Mouse (Mus musculus): ENCODE results near the gene Xrra1. TPM values are rescaled to one million over a fixed set of nuclear protein-coding genes. Genes with fewer than 3 reads are reported as not detected.

Gene Xrra1
- polyA plus RNA-seq, 2 experiments = 0.20 to 0.25 TPM

- ATAC-seq (ENCODE audit: low FRiP score, low read depth) (no peak), DNase-seq (ENCODE audit: low spot score) (no peak)
- WGBS = 78% methylated on average over 1 of the region's 1 CpGs
- Histone ChIP-seq H3K4me3 (replicated peaks; ENCODE audit: low read length) (no peak overlapping the region), H3K27me3 (ENCODE audit: control insufficient read depth, insufficient read depth, low read length) (no peaks in the 10 kb centered on the region), H3K27ac (replicated peaks; ENCODE audit: low read depth, low read length) (no peak overlapping the region), H3K9ac (ENCODE audit: low read depth, low read length, severe bottlenecking) (no peak overlapping the region), H3K36me3 (ENCODE audit: control insufficient read depth, insufficient read depth, low read length) (peaks cover 51% of the 10 kb centered on the region), H3K9me3 (ENCODE audit: control insufficient read depth, low read length) (no peaks in the 10 kb centered on the region), H3K4me2 (replicated peaks; ENCODE audit: low read depth, low read length, severe bottlenecking) (no peak overlapping the region), H3K4me1 (ENCODE audit: control insufficient read depth, insufficient read depth, low read length) (no peaks in the 10 kb centered on the region)
- TF ChIP-seq POLR2A (IDR thresholded peaks at IDR 0.05; ENCODE audit: borderline replicate concordance, extremely low read depth, insufficient read depth, insufficient read length) = no peak
These were observed 7.8 kb upstream of the Xrra1 start for GRCm38 (mm10) chr7:99851121-99851520.

GRCm38 (mm10) chr7:99851618-99852017 is 7.3 kb upstream of the Xrra1 start:
- no peak for DNase-seq (ENCODE audit: low spot score)
- 87% methylated on average over 6 of the region's 6 CpGs for WGBS
- Histone ChIP-seq H3K27me3 (ENCODE audit: control insufficient read depth, insufficient read depth, low read length) (no peaks in the 10 kb centered on the region), H3K4me1 (ENCODE audit: control insufficient read depth, insufficient read depth, low read length) (peaks cover 4% of the 10 kb centered on the region), H3K9me3 (ENCODE audit: control insufficient read depth, low read length) (no peaks in the 10 kb centered on the region), H3K9ac (ENCODE audit: low read depth, low read length, severe bottlenecking) (no peak overlapping the region), H3K4me3 (replicated peaks; ENCODE audit: low read length) (no peak overlapping the region), H3K4me2 (replicated peaks; ENCODE audit: low read depth, low read length, severe bottlenecking) (no peak overlapping the region), H3K27ac (replicated peaks; ENCODE audit: low read depth, low read length) (no peak overlapping the region), H3K36me3 (ENCODE audit: control insufficient read depth, insufficient read depth, low read length) (peaks cover 51% of the 10 kb centered on the region)
- ATAC-seq (ENCODE audit: low FRiP score, low read depth) = no peak
- TF ChIP-seq POLR2A (IDR thresholded peaks at IDR 0.05; ENCODE audit: borderline replicate concordance, extremely low read depth, insufficient read depth, insufficient read length) = no peak

- 84% methylated on average over 7 of the region's 7 CpGs for WGBS
- peaks cover 13% of the 10 kb centered on the region for H3K4me1 ChIP-seq (ENCODE audit: control insufficient read depth, insufficient read depth, low read length)
These were observed 5.6 kb upstream of the Xrra1 start for GRCm38 (mm10) chr7:99853350-99853749.

GRCm38 (mm10) chr7:99854311-99854710 is 4.6 kb upstream of the Xrra1 start:
- no peak for ATAC-seq (ENCODE audit: low FRiP score, low read depth)
- H3K9ac ChIP-seq (ENCODE audit: low read depth, low read length, severe bottlenecking) = no peak overlapping the region
- no peak for TF ChIP-seq POLR2A (IDR thresholded peaks at IDR 0.05; ENCODE audit: borderline replicate concordance, extremely low read depth, insufficient read depth, insufficient read length)
- no peaks in the 10 kb centered on the region for H3K9me3 ChIP-seq (ENCODE audit: control insufficient read depth, low read length)
- DNase-seq (ENCODE audit: low spot score) = no peak
- H3K4me3 ChIP-seq (replicated peaks; ENCODE audit: low read length) = no peak overlapping the region
- H3K4me1 ChIP-seq (ENCODE audit: control insufficient read depth, insufficient read depth, low read length) = peaks cover 13% of the 10 kb centered on the region
- WGBS = 73% methylated on average over 4 of the region's 4 CpGs
- H3K27me3 ChIP-seq (ENCODE audit: control insufficient read depth, insufficient read depth, low read length) = no peaks in the 10 kb centered on the region
- H3K36me3 ChIP-seq (ENCODE audit: control insufficient read depth, insufficient read depth, low read length) = peaks cover 31% of the 10 kb centered on the region
- no peak overlapping the region for H3K27ac ChIP-seq (replicated peaks; ENCODE audit: low read depth, low read length)
- H3K4me2 ChIP-seq (replicated peaks; ENCODE audit: low read depth, low read length, severe bottlenecking) = no peak overlapping the region

More at GRCm38 (mm10) chr7:99853350-99853749, 5.6 kb upstream of the Xrra1 start:
- Histone ChIP-seq H3K9me3 (ENCODE audit: control insufficient read depth, low read length) (no peaks in the 10 kb centered on the region), H3K4me2 (replicated peaks; ENCODE audit: low read depth, low read length, severe bottlenecking) (no peak overlapping the region), H3K4me3 (replicated peaks; ENCODE audit: low read length) (no peak overlapping the region), H3K27me3 (ENCODE audit: control insufficient read depth, insufficient read depth, low read length) (no peaks in the 10 kb centered on the region), H3K27ac (replicated peaks; ENCODE audit: low read depth, low read length) (no peak overlapping the region), H3K9ac (ENCODE audit: low read depth, low read length, severe bottlenecking) (no peak overlapping the region), H3K36me3 (ENCODE audit: control insufficient read depth, insufficient read depth, low read length) (peaks cover 38% of the 10 kb centered on the region)
- DNase-seq (ENCODE audit: low spot score) (no peak), ATAC-seq (ENCODE audit: low FRiP score, low read depth) (no peak)
- TF ChIP-seq POLR2A (IDR thresholded peaks at IDR 0.05; ENCODE audit: borderline replicate concordance, extremely low read depth, insufficient read depth, insufficient read length) = no peak

- ATAC-seq (ENCODE audit: low FRiP score, low read depth) = no peak
- H3K4me1 ChIP-seq (ENCODE audit: control insufficient read depth, insufficient read depth, low read length) = peaks cover 13% of the 10 kb centered on the region
- DNase-seq (ENCODE audit: low spot score) = no peak
- no peaks in the 10 kb centered on the region for H3K9me3 ChIP-seq (ENCODE audit: control insufficient read depth, low read length)
- no peak for TF ChIP-seq POLR2A (IDR thresholded peaks at IDR 0.05; ENCODE audit: borderline replicate concordance, extremely low read depth, insufficient read depth, insufficient read length)
- H3K4me2 ChIP-seq (replicated peaks; ENCODE audit: low read depth, low read length, severe bottlenecking) = 0 out of 2 replicates have a peak overlapping the region, but pooled peaks have one; percentile 3
- H3K9ac ChIP-seq (ENCODE audit: low read depth, low read length, severe bottlenecking) = no peak overlapping the region
- no peak overlapping the region for H3K27ac ChIP-seq (replicated peaks; ENCODE audit: low read depth, low read length)
- WGBS = 86% methylated on average over 14 of the region's 14 CpGs
- H3K36me3 ChIP-seq (ENCODE audit: control insufficient read depth, insufficient read depth, low read length) = peaks cover 31% of the 10 kb centered on the region
- no peak overlapping the region for H3K4me3 ChIP-seq (replicated peaks; ENCODE audit: low read length)
- H3K27me3 ChIP-seq (ENCODE audit: control insufficient read depth, insufficient read depth, low read length) = no peaks in the 10 kb centered on the region
These were observed 2.6 kb upstream of the Xrra1 start for GRCm38 (mm10) chr7:99856266-99856861.
